Mouse (Mus musculus) heart, embryonic 14.5 days (tissue): ENCODE measurements around the gene Ltbp3. TPM values are rescaled to one million over a fixed set of nuclear protein-coding genes. Genes with fewer than 3 reads are reported as not detected.

Source experiments
- ATAC-seq: fragments of 200-750 bp; cut with Nextera tagmentation; 2 replicates; pipeline ENCODE4 v1.8.0; 2017; ENCODE audit warnings: low read depth, moderate TSS enrichment; ENCODE audit not compliant: insufficient number of reproducible peaks, insufficient read depth, low FRiP score
- H3K27ac ChIP-seq, 2 experiments: fragments of 200-500 bp in 1 of 2; fragments of 300-500 bp in 1 of 2; sonication (generic) in 1 of 2; replicated peaks in 1 of 2; 2 replicates each; pipeline ENCODE4 v1.5.1; 2012 to 2014; ENCODE audit warnings: low read depth in 2 of 2, low read length in 2 of 2, control low read depth in 1 of 2, mild to moderate bottlenecking in 1 of 2, mixed read lengths in 1 of 2; ENCODE audit not compliant: control insufficient read depth in 1 of 2, insufficient read depth in 1 of 2
- H3K27me3 ChIP-seq: fragments of 300-500 bp; sonication (generic); 2 replicates; pipeline ENCODE4 v1.6.1; 2014; ENCODE audit warnings: mild to moderate bottlenecking, low read length, control low read depth; ENCODE audit not compliant: control insufficient read depth, insufficient read depth
- H3K36me3 ChIP-seq: fragments of 300-500 bp; sonication (generic); 2 replicates; pipeline ENCODE4 v1.6.1; 2014; ENCODE audit warnings: mild to moderate bottlenecking, control low read depth, low read length, mixed read lengths; ENCODE audit not compliant: control insufficient read depth, insufficient read depth
- H3K4me1 ChIP-seq, 2 experiments: fragments of 200-500 bp in 1 of 2; fragments of 300-500 bp in 1 of 2; sonication (generic) in 1 of 2; 2 replicates each; pipeline ENCODE4 v1.6.1; 2012 to 2014; ENCODE audit warnings: low read length in 2 of 2, control low read depth in 1 of 2, mixed read lengths in 1 of 2; ENCODE audit not compliant: control insufficient read depth in 2 of 2, insufficient read depth in 2 of 2
- H3K4me2 ChIP-seq: fragments of 300-500 bp; sonication (generic); 2 replicates; pipeline ENCODE4 v1.6.1; 2014; ENCODE audit warnings: mild to moderate bottlenecking, low read length
- H3K4me3 ChIP-seq, 2 experiments: fragments of 200-500 bp in 1 of 2; fragments of 300-500 bp in 1 of 2; sonication (generic) in 1 of 2; 2 replicates each; pipeline ENCODE4 v1.5.1; 2012 to 2014; ENCODE audit warnings: low read length in 2 of 2, mild to moderate bottlenecking in 2 of 2, control low read depth in 1 of 2, low read depth in 1 of 2, moderate library complexity in 1 of 2; ENCODE audit not compliant: control insufficient read depth in 1 of 2, insufficient read depth in 1 of 2
- H3K9ac ChIP-seq: fragments of 300-500 bp; sonication (generic); 2 replicates; pipeline ENCODE4 v1.6.1; 2014; ENCODE audit warnings: mild to moderate bottlenecking, low read length
- H3K9me3 ChIP-seq: fragments of 300-500 bp; sonication (generic); 2 replicates; pipeline ENCODE4 v1.6.1; 2016; ENCODE audit warnings: low read length, control low read depth; ENCODE audit not compliant: control insufficient read depth
- WGBS: fragments of 180-500 bp; shearing (Covaris S2); extraction: QIAGEN DNeasy Blood & Tissue Kit; methylation state at CpG from one replicate; pipeline ENCODE4 v1.1.7; 2014; 5-methylcytosine and 5-hydroxymethylcytosine counted together
- polyA plus RNA-seq: library from polyadenylated mRNA; unstranded; fragments of >200 nt; fragmentation: Nextera tagmentation; extraction: Ambion mirVana; gene quantifications from 2 replicates; pipeline ENCODE4 v1.2.1, GENCODE M21; 2014

Ltbp3 gene
- polyA plus RNA-seq, 1 experiment from 2014 or later: 35.7 TPM

DNA sequence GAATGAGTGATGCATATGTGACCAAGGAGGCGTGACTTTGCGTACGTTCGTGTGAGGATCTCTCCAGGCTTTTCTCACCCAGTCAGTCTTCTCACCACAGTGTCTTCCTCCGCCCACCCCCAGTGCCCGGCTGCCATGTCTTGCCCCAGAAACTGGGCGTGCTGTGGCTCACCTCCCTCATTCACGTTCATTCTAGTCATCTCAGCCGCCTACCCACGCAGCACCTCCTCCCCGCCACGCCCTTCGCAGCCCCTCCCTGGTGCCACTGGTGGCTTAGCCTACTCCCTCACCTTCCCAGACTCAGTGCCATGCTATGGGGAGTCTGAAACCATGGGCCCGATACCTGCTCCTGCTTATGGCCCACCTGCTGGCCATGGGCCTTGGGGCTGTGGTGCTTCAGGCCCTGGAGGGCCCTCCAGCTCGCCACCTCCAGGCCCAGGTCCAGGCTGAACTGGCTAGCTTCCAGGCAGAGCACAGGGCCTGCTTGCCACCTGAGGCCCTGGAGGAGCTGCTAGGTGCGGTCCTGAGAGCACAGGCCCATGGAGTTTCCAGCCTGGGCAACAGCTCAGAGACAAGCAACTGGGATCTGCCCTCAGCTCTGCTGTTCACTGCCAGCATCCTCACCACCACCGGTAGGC lies 36.4 kb upstream of the Ltbp3 start, which contains the start of gene Kcnk7:
Gene Kcnk7 (plus strand): TSS at position 205 of the 638 bp plus-strand sequence.
- Histone ChIP-seq H3K27ac (peak within 1 kb of the TSS in 1 of 2 experiments; percentile 14; a peak in 1 of 4 replicates), H3K4me3 (no peak within 1 kb of the TSS), H3K36me3 (peaks cover 79% of the 10 kb centered on the region), H3K9ac (no peak within 1 kb of the TSS), H3K9me3 (no peaks in the 10 kb centered on the region), H3K4me1 (peaks cover 2 to 13% of the 10 kb centered on the region in 2 experiments), H3K27me3 (no peaks in the 10 kb centered on the region), H3K4me2 (no peak within 1 kb of the TSS)
- WGBS: 70% methylated on average over 17 of the region's 17 CpGs
- no peak for ATAC-seq

- peak overlapping the region in 1 of 2 experiments; percentile 35; a peak in 1 of 4 replicates for H3K27ac ChIP-seq
- H3K9ac ChIP-seq: no peak overlapping the region; the same call in 1 of the 2 replicates
- H3K4me1 ChIP-seq: peaks cover 2 to 13% of the 10 kb centered on the region in 2 experiments
- no peak overlapping the region for H3K4me3 ChIP-seq
- peaks cover 79% of the 10 kb centered on the region for H3K36me3 ChIP-seq
- no peaks in the 10 kb centered on the region for H3K27me3 ChIP-seq
- H3K4me2 ChIP-seq: no peak overlapping the region
- ATAC-seq: peak; percentile 41
- H3K9me3 ChIP-seq: no peaks in the 10 kb centered on the region
- WGBS: 41% methylated on average over 10 of the region's 10 CpGs
These were observed 35.7 kb upstream of the Ltbp3 start for GRCm38 (mm10) chr19:5704801-5705571.

DNA sequence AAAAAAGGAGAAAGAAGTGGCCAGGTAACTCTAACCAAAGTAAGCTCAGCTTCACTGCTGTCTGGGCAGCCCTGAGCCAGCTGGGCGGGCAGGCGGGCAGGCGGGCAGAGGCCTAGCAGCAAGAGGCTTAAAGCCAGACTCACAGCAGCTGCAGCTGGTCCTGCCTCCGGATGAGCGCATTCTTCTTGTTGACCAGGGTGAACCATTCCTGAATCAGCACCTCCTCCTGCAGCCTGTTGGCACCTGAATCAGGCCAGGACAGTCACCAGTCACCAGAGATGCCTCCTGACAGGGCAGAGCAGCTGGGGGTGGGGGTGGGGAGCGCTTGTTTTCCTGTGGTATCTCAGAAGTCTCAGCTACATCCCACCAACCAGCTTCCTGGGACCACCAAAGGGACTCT lies 30.6 kb upstream of the Ltbp3 start:
- no peak overlapping the region for H3K4me2 ChIP-seq
- H3K27me3 ChIP-seq: no peaks in the 10 kb centered on the region
- no peak for ATAC-seq
- H3K4me1 ChIP-seq: peaks cover 7 to 20% of the 10 kb centered on the region in 2 experiments
- H3K4me3 ChIP-seq: no peak overlapping the region
- H3K36me3 ChIP-seq: peaks cover 87% of the 10 kb centered on the region
- no peaks in the 10 kb centered on the region for H3K9me3 ChIP-seq
- WGBS: 96% methylated on average over 6 of the region's 6 CpGs
- no peak overlapping the region for H3K27ac ChIP-seq
- H3K9ac ChIP-seq: no peak overlapping the region

- Histone ChIP-seq H3K36me3 (peaks cover 92% of the 10 kb centered on the region), H3K4me3 (no peak overlapping the region), H3K27me3 (no peaks in the 10 kb centered on the region), H3K9ac (no peak overlapping the region), H3K4me2 (no peak overlapping the region), H3K9me3 (no peaks in the 10 kb centered on the region), H3K4me1 (peaks cover 5 to 20% of the 10 kb centered on the region in 2 experiments), H3K27ac (no peak overlapping the region)
- 90% methylated on average over 8 of the region's 8 CpGs for WGBS
- no peak for ATAC-seq
These were observed 30.1 kb upstream of the Ltbp3 start for GRCm38 (mm10) chr19:5710581-5710980.

DNA sequence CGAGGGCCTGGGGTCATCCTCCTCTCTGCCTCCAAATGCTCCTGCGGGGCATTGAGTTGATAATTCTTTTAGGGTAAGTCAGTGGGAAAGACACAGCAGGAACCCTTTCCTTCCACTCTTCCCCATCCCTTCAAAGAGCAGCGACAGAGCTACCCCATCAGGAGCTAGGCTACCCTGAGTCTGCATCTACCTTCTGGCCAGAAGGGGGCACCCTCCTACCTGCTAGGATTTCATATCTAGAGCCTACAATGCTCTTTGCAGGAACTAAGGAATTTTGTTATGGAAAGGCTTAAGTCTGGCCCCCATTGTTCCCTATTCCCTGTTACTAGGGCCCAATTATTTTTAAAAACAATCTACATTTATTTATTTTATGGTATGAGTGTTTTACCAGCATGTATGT lies 29.5 kb upstream of the Ltbp3 start:
- Histone ChIP-seq H3K27me3 (no peaks in the 10 kb centered on the region), H3K27ac (no peak overlapping the region), H3K36me3 (peaks cover 95% of the 10 kb centered on the region), H3K4me3 (no peak overlapping the region), H3K9ac (no peak overlapping the region), H3K9me3 (no peaks in the 10 kb centered on the region), H3K4me1 (peaks cover 5 to 22% of the 10 kb centered on the region in 2 experiments), H3K4me2 (no peak overlapping the region)
- ATAC-seq: no peak
- 26% methylated on average over 3 of the region's 3 CpGs for WGBS

GRCm38 (mm10) chr19:5711907-5712460 lies 28.7 kb upstream of the Ltbp3 start:
- 89% methylated on average over 14 of the region's 14 CpGs for WGBS
- Histone ChIP-seq H3K9ac (no peak overlapping the region), H3K4me3 (no peak overlapping the region), H3K9me3 (no peaks in the 10 kb centered on the region), H3K36me3 (peaks cover 95% of the 10 kb centered on the region), H3K27ac (no peak overlapping the region), H3K4me2 (no peak overlapping the region), H3K27me3 (no peaks in the 10 kb centered on the region), H3K4me1 (peaks cover 5 to 30% of the 10 kb centered on the region in 2 experiments)
- no peak for ATAC-seq

DNA sequence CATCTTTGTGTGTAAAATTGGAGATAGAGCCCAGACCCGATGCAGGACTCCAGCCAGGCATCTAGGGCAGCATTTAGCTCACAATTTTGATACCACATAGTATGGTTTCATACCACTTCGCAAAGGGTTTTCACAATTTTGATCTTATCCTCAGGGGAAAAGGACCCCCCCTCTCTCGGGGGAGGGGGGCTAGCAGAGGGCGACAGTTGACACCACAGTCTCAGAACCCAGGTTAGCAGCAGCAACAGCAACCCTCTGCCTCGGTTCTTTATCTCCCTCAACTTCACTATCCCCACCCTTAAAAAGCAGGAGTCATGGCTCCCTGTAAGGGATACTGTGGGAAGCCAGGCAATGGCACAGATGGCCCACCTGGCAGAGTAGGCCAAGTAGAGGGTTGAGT lies 27.4 kb upstream of the Ltbp3 start:
- ATAC-seq: no peak
- H3K4me2 ChIP-seq: peak overlapping the region; percentile 6
- H3K9ac ChIP-seq: peak overlapping the region; percentile 31; the same call in 1 of the 2 replicates
- peak overlapping the region in 1 of 2 experiments; percentile 49; a peak in 2 of 4 replicates for H3K27ac ChIP-seq
- H3K36me3 ChIP-seq: peaks cover 95% of the 10 kb centered on the region
- peaks cover 5 to 35% of the 10 kb centered on the region in 2 experiments for H3K4me1 ChIP-seq
- H3K27me3 ChIP-seq: no peaks in the 10 kb centered on the region
- WGBS: 62% methylated on average over 5 of the region's 5 CpGs
- no peaks in the 10 kb centered on the region for H3K9me3 ChIP-seq
- no peak overlapping the region for H3K4me3 ChIP-seq
